Mouse (Mus musculus) heart, postnatal 0 days (tissue): ENCODE measurements around the gene Kcnq4.
A peak's percentile ranks its signal among the peaks of the same experiment; 100 is the strongest.

Source experiments
- CTCF ChIP-seq: IDR thresholded peaks from 2 replicates; pipeline ENCODE4 v1.5.1; 2016; ENCODE audit warnings: antibody characterized with exemption, control low read depth, low read depth
- EP300 ChIP-seq: IDR thresholded peaks from 2 replicates; pipeline ENCODE4 v1.6.1; 2016; ENCODE audit warnings: antibody characterized with exemption, low read depth

DNA sequence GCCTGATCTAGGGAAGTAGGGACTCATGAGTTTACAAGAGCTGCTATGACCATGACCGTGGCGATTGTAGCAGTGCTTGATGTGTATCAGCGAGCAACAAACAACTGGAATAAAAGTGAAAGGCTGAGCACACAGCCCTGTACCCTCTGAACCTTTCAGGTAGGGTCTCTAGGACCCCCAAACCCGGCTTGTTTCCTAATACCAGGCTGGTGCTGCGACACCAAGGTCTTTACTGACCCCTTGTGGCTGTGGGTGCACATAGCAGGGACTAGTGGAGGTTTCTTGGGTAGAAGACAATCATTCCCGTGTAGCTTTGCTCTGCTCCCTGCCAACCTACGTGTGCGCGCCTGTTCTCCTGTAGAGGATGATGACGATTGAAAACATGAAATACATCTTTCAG lies 66.2 kb downstream of the Kcnq4 start:
- TF ChIP-seq EP300 (no peak), CTCF (peak; percentile 85)
